Mouse (Mus musculus): Measurements from ENCODE around the gene Pdia5.

DNA sequence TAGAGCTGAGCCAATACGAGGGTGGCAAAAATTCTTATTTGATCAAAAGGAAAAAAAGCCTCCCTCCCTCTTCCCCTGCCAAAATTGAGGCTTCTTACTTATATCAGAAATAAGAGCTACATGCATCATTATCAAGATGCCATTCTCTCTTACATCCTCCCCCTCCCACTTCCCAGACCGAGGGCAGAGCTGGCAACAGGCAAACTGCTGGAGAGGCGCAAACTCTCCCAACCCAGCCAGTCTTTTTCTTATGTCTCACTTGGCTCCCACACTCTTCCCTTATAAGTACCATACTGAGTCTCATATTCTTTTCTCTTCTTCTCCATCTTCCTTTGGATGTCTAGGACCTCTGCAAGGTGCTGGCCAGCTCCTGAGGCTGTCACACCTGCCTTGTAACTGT, 44.0 kb upstream of the Pdia5 start:
- TF ChIP-seq USF1 (IDR thresholded peaks at IDR 0.05; ENCODE audit: low read depth): no peak
- TF ChIP-seq CTCF (IDR thresholded peaks at IDR 0.05; ENCODE audit: control insufficient read depth, insufficient read depth, insufficient read length): no peak
- TF ChIP-seq FOSL1 (IDR thresholded peaks at IDR 0.05; ENCODE audit: insufficient read depth, low read length, poor library complexity, severe bottlenecking): no peak
- TF ChIP-seq MYOG (IDR thresholded peaks at IDR 0.05; ENCODE audit: control insufficient read depth, extremely low read depth, insufficient read length): no peak
- no peak for TF ChIP-seq CEBPB (IDR thresholded peaks at IDR 0.05; ENCODE audit: low read depth)
- TF ChIP-seq MAX (IDR thresholded peaks at IDR 0.05): no peak

Data from C2C12 (cell line).